Mouse (Mus musculus) megakaryocyte, embryonic 14.5 days (primary cell): ENCODE results near the gene Cbfa2t3. TPM values are rescaled to one million over a fixed set of nuclear protein-coding genes. Genes with fewer than 3 reads are reported as not detected.

Experiments
- H3K27me3 ChIP-seq: replicated peaks from 2 replicates; pipeline ENCODE3; 2012; ENCODE audit warnings: inconsistent platforms
- H3K36me3 ChIP-seq: replicated peaks from 2 replicates; pipeline ENCODE3; 2012; ENCODE audit warnings: low read length, inconsistent platforms, mixed read lengths
- H3K4me1 ChIP-seq: 2 replicates; pipeline ENCODE4 v1.6.1; 2012; ENCODE audit warnings: inconsistent platforms
- H3K4me3 ChIP-seq: replicated peaks from 2 replicates; pipeline ENCODE3; 2012; ENCODE audit warnings: moderate library complexity, mild to moderate bottlenecking, inconsistent platforms
- H3K9me3 ChIP-seq: 2 replicates; pipeline ENCODE4 v1.6.1; 2012; ENCODE audit warnings: inconsistent platforms
- FLI1 ChIP-seq: IDR thresholded peaks from 2 replicates; pipeline ENCODE4 v1.6.1; 2012; ENCODE audit warnings: low read length, inconsistent platforms, mixed read lengths
- GATA1 ChIP-seq: IDR thresholded peaks from 3 replicates; pipeline ENCODE4 v1.6.1; 2012; ENCODE audit warnings: mixed read lengths, low read length, inconsistent platforms, borderline replicate concordance
- polyA plus RNA-seq: library from polyadenylated mRNA; stranded (reverse); fragments of >175 nt; gene quantifications from 2 replicates; pipeline ENCODE4 v1.2.3, GENCODE M21; 2012; ENCODE audit warnings: low replicate concordance; ENCODE audit not compliant: insufficient read depth

Gene Cbfa2t3
- polyA plus RNA-seq, 1 experiment = 54.9 TPM

DNA sequence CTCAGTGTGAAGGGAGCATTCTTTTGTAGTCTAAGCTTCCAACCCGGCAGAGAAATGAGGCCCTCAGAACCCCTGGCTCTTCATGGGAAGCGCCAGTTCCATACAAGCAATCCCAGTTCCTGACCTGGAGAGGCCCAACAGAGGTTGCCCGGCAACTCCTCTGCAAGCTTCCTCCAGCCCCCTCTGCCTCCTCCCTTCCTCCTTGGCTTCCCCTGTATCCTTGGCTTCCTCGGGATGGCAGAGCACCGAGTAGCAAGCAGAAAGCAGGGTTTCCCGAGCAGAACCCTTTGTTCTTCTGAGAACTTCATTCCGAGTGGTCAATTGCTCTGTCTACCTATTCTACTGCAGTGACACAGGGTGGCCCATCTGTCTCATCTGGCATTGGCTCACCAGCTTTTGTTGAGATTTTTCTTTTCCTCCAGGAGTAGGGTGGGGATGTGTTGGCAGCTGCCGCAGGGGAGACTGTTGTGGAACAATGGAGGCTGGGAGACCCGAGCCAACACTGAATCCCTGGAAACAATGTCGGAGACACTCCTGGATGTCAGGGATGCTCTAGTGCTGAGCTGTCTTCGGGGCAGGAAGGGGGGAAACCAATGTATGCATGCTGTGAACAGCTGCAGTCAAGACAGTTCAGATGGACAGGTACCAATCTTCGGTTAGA, 7.1 kb upstream of the Cbfa2t3 start:
- TF ChIP-seq FLI1 (no peak), GATA1 (no peak)
- Histone ChIP-seq H3K9me3 (no peaks in the 10 kb centered on the region), H3K4me1 (peaks cover 100% of the 10 kb centered on the region), H3K27me3 (peaks cover 44% of the 10 kb centered on the region), H3K36me3 (no peaks in the 10 kb centered on the region), H3K4me3 (no peak overlapping the region)

DNA sequence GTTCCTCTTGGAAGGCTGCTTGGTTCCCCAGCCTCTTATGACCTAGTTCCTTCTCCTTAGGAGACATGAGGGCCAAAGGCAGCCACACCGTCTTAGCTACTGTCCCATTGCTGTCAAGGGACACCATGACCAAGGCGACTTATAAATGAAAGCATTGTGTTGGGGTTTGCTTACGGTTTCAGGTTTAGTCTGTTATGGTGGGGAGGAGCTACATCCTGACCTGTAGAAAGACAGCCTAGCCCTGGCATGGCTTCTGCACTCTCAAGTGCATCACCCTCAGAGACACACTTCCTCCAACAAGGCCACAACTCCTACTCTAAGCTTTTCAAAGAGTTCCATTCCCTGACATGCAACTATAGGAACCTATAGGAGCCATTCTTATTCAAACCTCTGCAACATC, 5.7 kb upstream of the Cbfa2t3 start:
- H3K9me3 ChIP-seq = no peaks in the 10 kb centered on the region
- no peak for TF ChIP-seq FLI1
- TF ChIP-seq GATA1 = no peak
- H3K27me3 ChIP-seq = peaks cover 39% of the 10 kb centered on the region
- no peaks in the 10 kb centered on the region for H3K36me3 ChIP-seq
- H3K4me3 ChIP-seq = no peak overlapping the region
- peaks cover 100% of the 10 kb centered on the region for H3K4me1 ChIP-seq

DNA sequence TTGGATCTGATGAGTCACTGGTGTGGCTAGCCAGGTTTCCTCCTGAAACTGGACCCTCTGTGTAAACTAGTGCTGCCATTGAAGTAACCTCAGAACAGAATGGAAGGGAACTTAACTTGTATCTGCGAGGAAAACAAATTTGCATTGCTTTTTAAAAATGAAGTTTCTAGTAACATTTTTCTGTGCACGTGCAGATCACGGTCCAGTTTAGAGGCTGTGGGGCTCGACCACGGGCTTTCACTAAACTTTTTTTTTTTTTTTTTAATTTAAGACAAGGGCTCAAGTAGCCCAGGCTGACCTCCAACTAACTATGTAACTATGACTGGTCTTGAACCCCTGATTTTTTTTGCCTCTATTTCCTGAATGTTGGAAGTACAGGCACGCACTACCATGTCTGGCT, 4.0 kb upstream of the Cbfa2t3 start:
- Histone ChIP-seq H3K4me3 (peak overlapping the region; percentile 79), H3K4me1 (peaks cover 100% of the 10 kb centered on the region), H3K9me3 (no peaks in the 10 kb centered on the region), H3K27me3 (peaks cover 27% of the 10 kb centered on the region), H3K36me3 (peaks cover 3% of the 10 kb centered on the region)
- TF ChIP-seq FLI1 = no peak
- TF ChIP-seq GATA1 = no peak

DNA sequence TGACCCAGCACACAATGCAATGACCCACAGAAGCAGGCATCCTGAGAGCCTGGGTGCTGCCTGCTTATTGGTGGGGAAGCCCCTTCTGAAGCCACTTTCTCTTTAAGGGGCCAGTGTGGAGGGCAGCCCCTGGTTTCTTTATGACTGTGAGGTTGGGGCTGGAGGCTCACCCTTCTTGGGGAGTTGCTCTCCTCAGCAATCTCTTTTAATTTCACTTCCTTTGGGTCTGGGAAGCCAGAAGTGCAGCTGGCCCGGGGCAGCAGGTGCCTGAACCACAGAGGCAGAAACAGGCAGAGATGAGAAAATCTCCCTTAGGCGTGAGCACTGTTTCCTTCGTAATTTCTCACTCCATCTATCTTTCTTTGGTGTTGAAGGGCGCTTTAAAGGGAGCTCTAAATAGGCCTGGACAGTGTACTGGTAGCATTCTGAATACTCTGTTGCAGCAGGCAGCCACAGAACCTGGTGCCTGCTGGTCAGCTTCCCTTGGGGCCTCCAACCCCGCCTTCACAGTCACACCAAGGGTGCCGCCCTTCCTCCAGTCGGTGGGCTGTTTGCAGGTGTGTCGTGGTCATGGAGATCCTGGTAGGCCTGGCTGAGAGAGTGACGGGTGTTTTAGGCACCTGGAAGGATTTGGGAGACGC, 3.5 kb upstream of the Cbfa2t3 start:
- H3K36me3 ChIP-seq = peaks cover 8% of the 10 kb centered on the region
- no peaks in the 10 kb centered on the region for H3K9me3 ChIP-seq
- peaks cover 100% of the 10 kb centered on the region for H3K4me1 ChIP-seq
- TF ChIP-seq GATA1 = no peak
- peak overlapping the region; percentile 79 for H3K4me3 ChIP-seq
- H3K27me3 ChIP-seq = peaks cover 22% of the 10 kb centered on the region

- no peaks in the 10 kb centered on the region for H3K9me3 ChIP-seq
- TF ChIP-seq GATA1 = no peak
- TF ChIP-seq FLI1 = no peak
- peak overlapping the region; percentile 79 for H3K4me3 ChIP-seq
- H3K36me3 ChIP-seq = peaks cover 15% of the 10 kb centered on the region
- peaks cover 15% of the 10 kb centered on the region for H3K27me3 ChIP-seq
- H3K4me1 ChIP-seq = peaks cover 100% of the 10 kb centered on the region
Measured at GRCm38 (mm10) chr8:122701441-122702185, 2.7 kb upstream of the Cbfa2t3 start.

- H3K27me3 ChIP-seq = peaks cover 6% of the 10 kb centered on the region
- H3K4me1 ChIP-seq = peaks cover 100% of the 10 kb centered on the region
- H3K4me3 ChIP-seq = peak overlapping the region; percentile 84
- H3K9me3 ChIP-seq = no peaks in the 10 kb centered on the region
- H3K36me3 ChIP-seq = peaks cover 25% of the 10 kb centered on the region
- peak; percentile 47; the same call in 1 of the 3 replicates for TF ChIP-seq GATA1
- no peak; the same call in 1 of the 2 replicates for TF ChIP-seq FLI1
Measured at GRCm38 (mm10) chr8:122700628-122701027, 1.7 kb upstream of the Cbfa2t3 start.

DNA sequence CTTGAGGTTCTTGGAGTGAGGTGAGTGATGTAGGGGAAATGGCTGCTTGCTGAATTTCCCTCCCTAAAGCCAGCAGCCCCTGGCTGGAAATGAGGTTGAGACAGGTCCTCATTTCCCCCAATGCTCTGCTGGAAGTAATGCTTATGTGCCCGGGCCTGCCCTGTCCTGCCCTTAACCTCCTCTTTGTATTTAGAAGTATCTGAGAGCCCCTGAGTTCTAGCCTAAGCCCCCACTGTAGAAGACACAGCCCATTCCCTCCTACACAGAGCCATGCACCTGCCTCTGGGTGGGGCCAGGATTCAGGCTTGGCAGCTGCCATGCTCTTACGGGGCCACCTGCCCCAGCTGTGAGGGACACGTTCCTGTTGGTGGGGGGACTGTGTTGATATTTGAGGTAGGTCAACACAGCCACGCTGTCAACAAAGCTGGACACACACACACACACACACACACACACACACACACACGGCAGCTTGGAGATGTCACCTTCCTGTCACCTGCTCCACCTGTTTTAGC, 598 bp downstream of the Cbfa2t3 start:
- H3K27me3 ChIP-seq = peaks cover 3% of the 10 kb centered on the region
- H3K4me1 ChIP-seq = peaks cover 100% of the 10 kb centered on the region
- H3K9me3 ChIP-seq = no peaks in the 10 kb centered on the region
- H3K4me3 ChIP-seq = peak overlapping the region; percentile 90
- peaks cover 48% of the 10 kb centered on the region for H3K36me3 ChIP-seq
- no peak for TF ChIP-seq GATA1
- TF ChIP-seq FLI1 = no peak

DNA sequence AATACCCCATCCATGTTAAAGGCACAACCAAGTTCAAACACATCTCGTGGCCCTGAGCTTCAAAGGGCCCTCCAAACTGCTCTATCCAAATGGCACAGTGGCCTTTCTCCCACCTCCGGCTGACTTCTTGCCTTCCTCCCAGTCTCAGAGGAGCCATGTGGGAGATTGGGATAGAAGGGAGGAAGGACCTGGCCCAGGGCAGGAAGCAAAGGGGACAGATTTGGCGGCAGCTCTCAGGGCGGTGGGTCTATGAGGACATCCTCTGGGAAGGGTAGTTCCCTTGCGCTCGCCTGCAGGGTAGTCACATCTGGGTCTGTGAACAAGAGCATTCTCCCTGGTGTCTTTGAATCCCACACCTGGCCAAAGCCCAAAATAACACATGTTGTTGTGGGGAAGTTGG, 1.3 kb downstream of the Cbfa2t3 start:
- Histone ChIP-seq H3K4me1 (peaks cover 100% of the 10 kb centered on the region), H3K36me3 (peaks cover 55% of the 10 kb centered on the region), H3K9me3 (no peaks in the 10 kb centered on the region), H3K4me3 (peak overlapping the region; percentile 90), H3K27me3 (peaks cover 3% of the 10 kb centered on the region)
- TF ChIP-seq FLI1 (no peak), GATA1 (no peak)

DNA sequence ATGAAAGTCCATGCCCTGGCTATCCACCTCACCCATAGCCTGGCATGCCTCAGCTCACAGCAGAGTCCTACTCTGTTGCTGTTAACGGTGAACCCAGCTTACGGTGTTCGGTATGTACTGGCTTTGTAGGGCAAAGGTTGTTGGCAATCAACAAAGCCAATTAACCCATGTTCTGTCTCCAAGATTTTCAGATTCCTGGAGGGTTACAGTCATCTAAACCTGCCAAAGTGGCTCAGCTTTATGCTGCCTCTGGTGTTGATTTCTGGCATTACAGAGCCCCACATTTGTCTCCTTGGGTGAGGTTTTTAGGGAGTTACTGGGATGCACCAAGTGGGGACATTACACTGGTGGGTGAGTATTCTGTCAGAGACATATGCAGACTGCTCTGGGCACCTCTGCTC, 1.7 kb downstream of the Cbfa2t3 start:
- Histone ChIP-seq H3K27me3 (peaks cover 3% of the 10 kb centered on the region), H3K9me3 (no peaks in the 10 kb centered on the region), H3K36me3 (peaks cover 59% of the 10 kb centered on the region), H3K4me3 (peak overlapping the region; percentile 90), H3K4me1 (peaks cover 100% of the 10 kb centered on the region)
- no peak for TF ChIP-seq GATA1
- TF ChIP-seq FLI1 = no peak
